Mouse (Mus musculus): Measurements from ENCODE around the gene Serp1. TPM values are rescaled to one million over a fixed set of nuclear protein-coding genes. Genes with fewer than 3 reads are reported as not detected.

Serp1 gene
- polyA plus RNA-seq, 1 experiment from 2014 or later, result 140 TPM

DNA sequence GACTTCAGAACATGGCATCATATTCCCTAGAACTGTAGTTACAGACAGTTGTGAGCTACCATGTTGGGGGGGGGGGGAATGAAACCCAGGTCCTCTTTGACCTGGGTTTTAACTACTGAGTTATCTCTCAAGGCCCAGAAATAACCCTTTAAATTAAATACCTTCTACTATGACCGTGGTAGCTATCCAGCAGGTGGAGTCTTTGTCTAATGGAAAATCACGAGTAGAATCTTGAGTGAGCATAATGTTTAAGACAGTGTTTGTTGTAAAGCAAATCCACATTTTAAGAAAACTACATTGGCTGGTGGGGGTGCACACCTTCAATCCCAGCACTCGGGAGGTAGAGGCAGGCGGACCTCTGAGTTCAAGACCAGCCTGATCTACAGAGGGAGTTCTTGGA, 12.2 kb downstream of the Serp1 start:
- Histone ChIP-seq H3K36me3 (ENCODE audit: control insufficient read depth, insufficient read depth, low read length) (no peaks in the 10 kb centered on the region), H3K27ac (ENCODE audit: low read length) (no peak overlapping the region), H3K4me2 (ENCODE audit: low read depth, low read length) (no peak overlapping the region), H3K9me3 (ENCODE audit: control insufficient read depth, low read length) (no peaks in the 10 kb centered on the region), H3K27me3 (ENCODE audit: control insufficient read depth, insufficient read depth, low read depth, low read length) (no peaks in the 10 kb centered on the region), H3K4me1 (replicated peaks; ENCODE audit: control insufficient read depth, insufficient read depth, low read length) (no peaks in the 10 kb centered on the region), H3K4me3 (ENCODE audit: low read length) (no peak overlapping the region), H3K9ac (ENCODE audit: low read length) (no peak overlapping the region)
- WGBS, result 80% methylated on average over 4 of the region's 4 CpGs
- ATAC-seq (ENCODE audit: low read depth), result no peak

DNA sequence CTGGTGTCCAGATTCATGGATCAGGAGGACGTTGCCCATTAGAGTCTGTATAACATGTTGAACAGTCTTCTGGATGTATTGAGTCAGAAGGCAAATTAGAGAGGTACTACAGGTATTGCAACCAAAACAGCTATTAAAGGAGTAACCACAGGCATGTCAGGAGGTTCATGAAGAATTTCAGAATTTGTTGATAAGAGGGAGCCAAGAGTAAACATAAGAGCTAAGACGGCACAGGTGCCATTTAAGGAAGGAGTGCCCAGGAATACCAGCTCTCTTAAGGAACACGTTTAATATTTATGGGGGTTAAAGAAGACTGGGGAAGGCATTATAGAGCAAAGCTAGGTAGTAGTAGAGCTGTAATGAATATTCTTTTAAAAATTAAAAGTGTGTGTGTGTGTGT, 13.0 kb downstream of the Serp1 start:
- Histone ChIP-seq H3K4me2 (ENCODE audit: low read depth, low read length) (no peak overlapping the region), H3K36me3 (ENCODE audit: control insufficient read depth, insufficient read depth, low read length) (no peaks in the 10 kb centered on the region), H3K4me1 (replicated peaks; ENCODE audit: control insufficient read depth, insufficient read depth, low read length) (no peaks in the 10 kb centered on the region), H3K27me3 (ENCODE audit: control insufficient read depth, insufficient read depth, low read depth, low read length) (no peaks in the 10 kb centered on the region), H3K9ac (ENCODE audit: low read length) (no peak overlapping the region), H3K4me3 (ENCODE audit: low read length) (no peak overlapping the region), H3K27ac (ENCODE audit: low read length) (no peak overlapping the region), H3K9me3 (ENCODE audit: control insufficient read depth, low read length) (no peaks in the 10 kb centered on the region)
- ATAC-seq (ENCODE audit: low read depth), result no peak
- WGBS, result 41% methylated on average over 3 of the region's 3 CpGs

DNA sequence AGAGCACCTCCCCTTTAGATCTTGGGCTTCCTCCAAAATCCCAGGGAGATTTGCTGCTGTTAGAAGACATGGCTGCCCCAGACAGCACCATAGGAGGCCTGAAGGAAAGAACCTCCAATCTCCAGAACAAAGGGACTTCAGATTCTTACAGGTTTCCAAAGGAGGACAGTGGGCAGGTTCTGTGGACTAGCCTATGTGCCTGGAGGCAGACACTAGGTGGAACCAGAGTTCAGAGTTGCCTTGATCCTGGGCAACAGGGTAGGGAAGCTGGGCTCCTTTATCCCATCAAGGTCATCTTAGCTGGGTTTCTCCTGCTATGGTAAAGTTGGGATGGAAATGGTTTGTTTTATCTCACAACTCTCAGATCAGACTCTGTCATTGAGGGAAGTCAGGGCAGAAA, 14.1 kb downstream of the Serp1 start:
- Histone ChIP-seq H3K36me3 (ENCODE audit: control insufficient read depth, insufficient read depth, low read length) (no peaks in the 10 kb centered on the region), H3K4me3 (ENCODE audit: low read length) (no peak overlapping the region), H3K27me3 (ENCODE audit: control insufficient read depth, insufficient read depth, low read depth, low read length) (no peaks in the 10 kb centered on the region), H3K4me1 (replicated peaks; ENCODE audit: control insufficient read depth, insufficient read depth, low read length) (no peaks in the 10 kb centered on the region), H3K9ac (ENCODE audit: low read length) (no peak overlapping the region), H3K4me2 (ENCODE audit: low read depth, low read length) (no peak overlapping the region), H3K9me3 (ENCODE audit: control insufficient read depth, low read length) (no peaks in the 10 kb centered on the region), H3K27ac (ENCODE audit: low read length) (no peak overlapping the region)
- no peak for ATAC-seq (ENCODE audit: low read depth)

DNA sequence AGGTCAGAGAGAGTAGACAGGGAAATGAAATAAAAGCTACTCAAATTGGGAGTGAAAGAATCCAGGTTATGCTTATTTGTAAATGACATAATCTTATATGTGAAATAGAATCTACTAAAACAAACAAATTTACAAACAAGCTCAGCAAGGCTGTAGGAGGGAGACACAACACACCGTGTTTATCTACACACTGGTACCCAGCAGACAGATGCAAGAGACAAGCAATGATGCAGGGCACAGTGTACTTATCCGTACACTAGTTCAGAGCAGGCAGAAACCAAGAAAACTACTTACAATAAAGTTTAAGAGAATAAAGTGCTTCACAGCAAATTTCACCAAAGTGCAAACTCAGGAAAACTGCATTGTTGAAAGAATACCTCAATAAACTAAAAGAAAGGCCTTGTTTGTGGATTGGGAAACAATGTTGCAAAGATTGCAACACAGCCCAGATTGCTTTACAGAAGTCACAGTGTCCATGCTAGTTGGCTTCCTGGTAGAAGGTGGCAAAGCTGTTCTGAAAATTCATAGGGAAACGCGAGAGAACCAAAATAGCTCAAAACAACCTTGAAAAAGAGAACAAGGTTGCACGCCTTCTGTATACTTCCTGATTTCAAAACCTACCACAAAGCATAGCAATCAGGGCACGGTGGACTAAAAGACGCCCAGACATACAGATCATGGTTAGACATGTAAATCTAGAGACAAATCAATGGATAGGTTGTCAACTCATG, 17.5 kb downstream of the Serp1 start:
- H3K9ac ChIP-seq (ENCODE audit: low read length), result no peak overlapping the region
- no peak overlapping the region for H3K27ac ChIP-seq (ENCODE audit: low read length)
- H3K4me3 ChIP-seq (ENCODE audit: low read length), result no peak overlapping the region
- H3K4me2 ChIP-seq (ENCODE audit: low read depth, low read length), result no peak overlapping the region
- WGBS, result 83% methylated on average over 7 of the region's 7 CpGs
- no peaks in the 10 kb centered on the region for H3K27me3 ChIP-seq (ENCODE audit: control insufficient read depth, insufficient read depth, low read depth, low read length)
- no peak for ATAC-seq (ENCODE audit: low read depth)
- H3K36me3 ChIP-seq (ENCODE audit: control insufficient read depth, insufficient read depth, low read length), result no peaks in the 10 kb centered on the region
- no peaks in the 10 kb centered on the region for H3K4me1 ChIP-seq (replicated peaks; ENCODE audit: control insufficient read depth, insufficient read depth, low read length)
- no peaks in the 10 kb centered on the region for H3K9me3 ChIP-seq (ENCODE audit: control insufficient read depth, low read length)

DNA sequence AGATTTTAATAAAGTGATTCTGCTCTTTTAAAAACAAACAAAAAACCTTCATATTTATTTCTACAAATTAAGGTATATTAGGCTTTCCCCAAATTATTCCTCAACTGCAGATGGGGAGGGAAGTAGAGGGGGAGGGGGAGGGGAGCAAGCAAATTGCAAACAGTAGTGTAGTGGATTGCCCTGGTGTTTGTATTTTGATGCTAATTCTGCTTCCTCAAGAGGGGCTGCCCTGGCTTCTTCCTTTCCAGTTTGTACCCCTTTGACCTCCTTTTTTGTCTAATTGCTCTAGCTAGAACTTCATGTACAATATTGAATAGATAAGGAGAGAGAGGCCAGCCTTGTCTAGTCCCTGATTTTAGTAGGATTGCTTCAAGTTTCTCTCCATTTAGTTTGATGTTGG, 21.0 kb downstream of the Serp1 start:
- H3K4me3 ChIP-seq (ENCODE audit: low read length), result no peak overlapping the region
- H3K4me1 ChIP-seq (replicated peaks; ENCODE audit: control insufficient read depth, insufficient read depth, low read length), result no peaks in the 10 kb centered on the region
- no peak overlapping the region for H3K9ac ChIP-seq (ENCODE audit: low read length)
- ATAC-seq (ENCODE audit: low read depth), result no peak
- H3K4me2 ChIP-seq (ENCODE audit: low read depth, low read length), result no peak overlapping the region
- H3K27me3 ChIP-seq (ENCODE audit: control insufficient read depth, insufficient read depth, low read depth, low read length), result no peaks in the 10 kb centered on the region
- H3K27ac ChIP-seq (ENCODE audit: low read length), result no peak overlapping the region
- H3K36me3 ChIP-seq (ENCODE audit: control insufficient read depth, insufficient read depth, low read length), result no peaks in the 10 kb centered on the region
- no peaks in the 10 kb centered on the region for H3K9me3 ChIP-seq (ENCODE audit: control insufficient read depth, low read length)

DNA sequence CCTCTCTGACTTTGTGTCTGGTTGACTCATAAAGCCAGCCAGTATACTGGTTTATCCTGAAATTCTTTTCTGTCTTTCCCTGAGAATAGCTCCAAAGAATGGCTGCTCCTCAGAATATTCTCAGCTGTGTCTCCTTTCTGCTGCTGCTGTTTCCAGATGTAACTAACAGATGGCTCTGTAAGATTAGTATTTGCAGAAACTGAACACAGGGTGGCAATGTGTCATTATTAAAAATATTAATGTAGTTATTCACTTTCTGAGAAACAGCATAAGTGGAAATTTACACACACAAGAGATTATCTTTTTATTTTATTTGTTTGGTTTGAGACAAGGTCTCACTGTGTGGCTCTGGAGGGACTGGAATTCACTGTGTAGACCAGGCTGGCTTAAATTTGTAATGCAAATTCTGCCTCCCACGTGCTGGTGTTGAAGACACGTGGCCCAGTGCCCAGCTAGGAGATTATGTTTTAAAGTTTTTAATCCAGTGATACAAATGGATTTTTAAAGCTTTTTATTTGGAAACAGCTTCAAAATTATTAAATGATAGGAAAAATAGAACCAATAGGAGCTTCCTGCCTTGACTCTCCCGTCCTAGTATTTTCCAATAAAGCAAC, 21.9 kb downstream of the Serp1 start:
- no peak overlapping the region for H3K27ac ChIP-seq (ENCODE audit: low read length)
- H3K36me3 ChIP-seq (ENCODE audit: control insufficient read depth, insufficient read depth, low read length), result no peaks in the 10 kb centered on the region
- H3K4me1 ChIP-seq (replicated peaks; ENCODE audit: control insufficient read depth, insufficient read depth, low read length), result no peaks in the 10 kb centered on the region
- no peaks in the 10 kb centered on the region for H3K27me3 ChIP-seq (ENCODE audit: control insufficient read depth, insufficient read depth, low read depth, low read length)
- 58% methylated on average over 3 of the region's 3 CpGs for WGBS
- H3K4me2 ChIP-seq (ENCODE audit: low read depth, low read length), result no peak overlapping the region
- H3K9ac ChIP-seq (ENCODE audit: low read length), result no peak overlapping the region
- H3K4me3 ChIP-seq (ENCODE audit: low read length), result no peak overlapping the region
- no peaks in the 10 kb centered on the region for H3K9me3 ChIP-seq (ENCODE audit: control insufficient read depth, low read length)
- ATAC-seq (ENCODE audit: low read depth), result no peak

DNA sequence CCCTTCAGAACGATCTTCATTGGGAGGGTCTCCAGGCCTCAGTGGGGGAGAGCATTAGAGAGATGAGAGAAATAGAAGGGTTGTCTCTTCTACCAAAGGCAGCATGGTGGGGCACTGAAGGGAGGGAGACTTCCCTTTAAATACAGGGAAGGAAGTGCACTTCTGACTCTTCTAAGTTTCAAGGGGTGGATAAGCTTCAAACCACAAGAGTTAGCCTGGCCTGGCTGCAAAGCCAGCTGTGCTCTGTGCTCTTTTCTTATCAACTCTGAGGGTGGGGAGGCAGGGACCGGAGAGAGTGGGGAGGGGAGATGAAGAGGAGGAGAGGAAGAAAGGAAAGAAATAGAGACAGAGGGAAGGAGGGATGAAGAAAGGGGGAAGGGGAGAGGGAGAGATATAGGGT, 23.7 kb downstream of the Serp1 start:
- no peaks in the 10 kb centered on the region for H3K36me3 ChIP-seq (ENCODE audit: control insufficient read depth, insufficient read depth, low read length)
- H3K4me3 ChIP-seq (ENCODE audit: low read length), result no peak overlapping the region
- 46% methylated on average over 2 of the region's 2 CpGs for WGBS
- no peak overlapping the region for H3K4me2 ChIP-seq (ENCODE audit: low read depth, low read length)
- no peaks in the 10 kb centered on the region for H3K27me3 ChIP-seq (ENCODE audit: control insufficient read depth, insufficient read depth, low read depth, low read length)
- H3K9ac ChIP-seq (ENCODE audit: low read length), result no peak overlapping the region
- no peaks in the 10 kb centered on the region for H3K9me3 ChIP-seq (ENCODE audit: control insufficient read depth, low read length)
- no peaks in the 10 kb centered on the region for H3K4me1 ChIP-seq (replicated peaks; ENCODE audit: control insufficient read depth, insufficient read depth, low read length)
- no peak for ATAC-seq (ENCODE audit: low read depth)
- H3K27ac ChIP-seq (ENCODE audit: low read length), result no peak overlapping the region

DNA sequence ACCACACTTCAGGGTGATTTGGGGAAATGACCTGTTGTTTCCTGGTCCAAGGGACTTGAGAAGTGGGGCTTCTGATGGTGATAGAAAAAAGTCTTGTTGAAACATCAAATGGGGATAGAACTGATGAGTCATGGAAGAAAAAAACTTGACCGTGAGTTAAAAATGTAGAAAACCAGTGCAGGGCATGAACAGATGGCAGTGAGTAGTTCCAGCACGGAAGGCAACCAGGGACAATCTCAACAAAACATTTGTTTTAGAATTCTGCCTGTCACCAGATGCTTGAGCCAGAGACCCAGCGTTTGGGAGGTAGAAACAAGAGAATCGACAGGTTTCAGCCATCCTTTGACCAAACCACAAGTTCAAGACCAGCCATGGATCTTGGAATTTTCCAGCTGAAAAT, 32.1 kb downstream of the Serp1 start:
- Histone ChIP-seq H3K36me3 (ENCODE audit: control insufficient read depth, insufficient read depth, low read length) (no peaks in the 10 kb centered on the region), H3K4me1 (replicated peaks; ENCODE audit: control insufficient read depth, insufficient read depth, low read length) (no peaks in the 10 kb centered on the region), H3K27me3 (ENCODE audit: control insufficient read depth, insufficient read depth, low read depth, low read length) (no peaks in the 10 kb centered on the region), H3K9me3 (ENCODE audit: control insufficient read depth, low read length) (no peaks in the 10 kb centered on the region), H3K27ac (ENCODE audit: low read length) (no peak overlapping the region), H3K4me2 (ENCODE audit: low read depth, low read length) (no peak overlapping the region), H3K9ac (ENCODE audit: low read length) (no peak overlapping the region), H3K4me3 (ENCODE audit: low read length) (no peak overlapping the region)
- no peak for ATAC-seq (ENCODE audit: low read depth)
- 72% methylated on average over 4 of the region's 4 CpGs for WGBS

DNA sequence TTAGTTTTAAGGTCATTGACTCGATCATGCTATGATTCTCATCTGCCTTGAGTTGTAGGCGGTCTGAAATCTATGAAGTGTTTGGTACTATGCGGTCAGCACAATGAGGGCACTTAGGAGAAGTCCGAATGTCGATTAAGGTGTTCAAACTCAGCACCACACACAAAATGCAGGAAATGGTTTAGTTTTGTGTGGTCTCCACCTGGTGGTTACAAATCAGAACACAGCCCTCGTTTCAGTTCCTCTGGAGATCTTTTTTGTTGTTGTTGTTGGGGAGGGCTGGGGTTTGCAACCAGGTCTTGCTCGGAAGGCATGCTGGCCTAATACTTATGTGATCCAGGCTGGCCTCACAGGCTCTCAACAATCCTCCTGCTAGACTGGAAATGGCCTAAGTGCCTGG, 34.9 kb downstream of the Serp1 start:
- WGBS, result 70% methylated on average over 7 of the region's 7 CpGs
- H3K27ac ChIP-seq (ENCODE audit: low read length), result no peak overlapping the region
- H3K36me3 ChIP-seq (ENCODE audit: control insufficient read depth, insufficient read depth, low read length), result no peaks in the 10 kb centered on the region
- no peaks in the 10 kb centered on the region for H3K27me3 ChIP-seq (ENCODE audit: control insufficient read depth, insufficient read depth, low read depth, low read length)
- peaks cover 3% of the 10 kb centered on the region; the same call in 1 of the 2 replicates for H3K9me3 ChIP-seq (ENCODE audit: control insufficient read depth, low read length)
- ATAC-seq (ENCODE audit: low read depth), result no peak
- no peak overlapping the region for H3K4me2 ChIP-seq (ENCODE audit: low read depth, low read length)
- H3K4me3 ChIP-seq (ENCODE audit: low read length), result no peak overlapping the region
- H3K4me1 ChIP-seq (replicated peaks; ENCODE audit: control insufficient read depth, insufficient read depth, low read length), result no peaks in the 10 kb centered on the region
- no peak overlapping the region for H3K9ac ChIP-seq (ENCODE audit: low read length)
